Mouse (Mus musculus) liver, embryonic 13.5 days (tissue): ENCODE data around the gene Pde4b. TPM values are rescaled to one million over a fixed set of nuclear protein-coding genes. Genes with fewer than 3 reads are reported as not detected.

Source experiments
- ATAC-seq: fragments of 200-750 bp; cut with Nextera tagmentation; 2 replicates; pipeline ENCODE4 v1.8.0; 2017; ENCODE audit warnings: low read depth, mild to moderate bottlenecking, moderate number of reproducible peaks, moderate library complexity
- DNase-seq: peaks from one replicate; pipeline ENCODE4 v3.0.0; 2022
- H3K27ac ChIP-seq: fragments of 300-500 bp; sonication (generic); 2 replicates; pipeline ENCODE4 v1.5.1; 2015; ENCODE audit warnings: moderate library complexity, mild to moderate bottlenecking, inconsistent platforms
- H3K27me3 ChIP-seq: fragments of 300-500 bp; sonication (generic); 2 replicates; pipeline ENCODE4 v1.6.1; 2015; ENCODE audit warnings: mild to moderate bottlenecking, inconsistent platforms
- H3K36me3 ChIP-seq: fragments of 300-500 bp; sonication (generic); 2 replicates; pipeline ENCODE4 v1.6.1; 2015; ENCODE audit warnings: mild to moderate bottlenecking, inconsistent platforms
- H3K4me1 ChIP-seq: fragments of 300-500 bp; sonication (generic); replicated peaks from 2 replicates; pipeline ENCODE4 v1.6.1; 2015; ENCODE audit warnings: inconsistent platforms
- H3K4me2 ChIP-seq: fragments of 300-500 bp; sonication (generic); 2 replicates; pipeline ENCODE4 v1.6.1; 2015; ENCODE audit warnings: inconsistent platforms, mild to moderate bottlenecking, moderate library complexity
- H3K4me3 ChIP-seq: fragments of 300-500 bp; sonication (generic); replicated peaks from 2 replicates; pipeline ENCODE4 v1.5.1; 2015; ENCODE audit warnings: mild to moderate bottlenecking, inconsistent platforms
- H3K9ac ChIP-seq: fragments of 300-500 bp; sonication (generic); 2 replicates; pipeline ENCODE4 v1.6.1; 2015; ENCODE audit warnings: mild to moderate bottlenecking, inconsistent platforms
- H3K9me3 ChIP-seq: fragments of 300-500 bp; sonication (generic); replicated peaks from 2 replicates; pipeline ENCODE4 v1.6.1; 2016; ENCODE audit warnings: inconsistent platforms
- WGBS: fragments of 180-500 bp; shearing (Covaris S2); methylation state at CpG from one replicate; pipeline ENCODE4 v1.1.7; 2015; ENCODE audit not compliant: insufficient replicate concordance; 5-methylcytosine and 5-hydroxymethylcytosine counted together
- polyA plus RNA-seq: library from polyadenylated mRNA; unstranded; fragments of >200 nt; fragmentation: Nextera tagmentation; extraction: Ambion mirVana; gene quantifications from 2 replicates; pipeline ENCODE4 v1.2.1, GENCODE M21; 2015

Pde4b gene
- polyA plus RNA-seq, 1 experiment from 2014 or later = 2.2 TPM

DNA sequence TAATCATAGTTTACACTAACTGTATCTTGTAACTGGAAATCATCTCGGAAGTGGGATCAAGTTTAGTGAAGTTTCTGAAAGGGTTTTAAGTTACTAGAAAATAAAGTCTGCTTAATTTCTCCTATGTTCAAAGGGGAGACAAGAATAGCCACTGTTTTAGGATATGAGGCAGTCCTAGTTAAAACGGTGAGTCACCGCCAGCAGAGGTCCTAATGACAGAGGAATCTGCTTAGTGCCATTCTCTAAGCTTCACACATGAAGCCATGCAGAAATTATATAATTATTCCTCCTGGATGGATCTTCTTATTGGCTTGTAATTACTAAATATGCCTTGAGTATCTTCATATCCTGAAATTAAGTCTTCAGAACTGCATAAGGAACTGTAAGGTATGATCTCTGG, 357.2 kb downstream of the Pde4b start:
- Histone ChIP-seq H3K27ac (no peak overlapping the region), H3K27me3 (no peaks in the 10 kb centered on the region), H3K36me3 (no peaks in the 10 kb centered on the region), H3K4me2 (no peak overlapping the region), H3K4me3 (no peak overlapping the region), H3K9ac (no peak overlapping the region), H3K9me3 (no peaks in the 10 kb centered on the region), H3K4me1 (no peaks in the 10 kb centered on the region)
- 71% methylated on average over 3 of the region's 3 CpGs for WGBS
- DNase-seq (no peak), ATAC-seq (no peak)

DNA sequence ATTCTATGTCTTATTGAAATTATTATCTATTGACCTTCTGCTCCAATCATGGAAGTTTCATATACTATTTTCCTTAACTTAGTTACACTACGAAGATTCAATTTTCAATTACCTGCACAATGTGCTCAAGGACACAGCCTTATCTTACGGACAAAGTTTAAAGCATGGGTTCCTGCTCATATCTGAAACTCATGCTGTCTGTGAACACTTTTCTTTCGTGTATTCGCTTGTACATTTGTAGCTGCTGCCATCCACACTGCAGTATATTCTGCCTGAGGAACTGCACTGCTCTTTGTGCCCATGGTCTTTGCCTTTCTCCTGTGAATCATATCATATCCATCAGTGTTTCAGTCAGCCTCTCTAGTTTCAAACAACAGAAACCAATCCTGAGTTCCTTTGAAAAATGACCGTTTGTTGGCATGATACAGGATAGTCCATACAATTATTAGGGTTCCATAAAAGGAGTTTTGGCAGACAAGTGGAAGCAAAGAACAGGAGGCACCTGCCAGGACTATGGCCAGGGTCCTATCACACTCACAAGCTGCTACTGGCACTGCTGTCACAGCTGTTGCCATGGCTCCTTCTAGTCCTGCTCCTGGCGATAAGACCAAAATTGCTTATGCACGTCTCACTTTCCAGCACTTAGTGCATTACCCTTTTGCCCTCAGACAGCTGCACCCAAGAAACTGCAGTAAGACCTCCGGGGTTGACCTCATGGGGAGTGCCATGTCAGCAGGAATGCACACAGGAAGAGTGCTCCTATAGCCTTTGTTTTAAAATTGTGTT, 359.0 kb downstream of the Pde4b start:
- 62% methylated on average over 8 of the region's 8 CpGs for WGBS
- Histone ChIP-seq H3K27me3 (no peaks in the 10 kb centered on the region), H3K4me3 (no peak overlapping the region), H3K4me2 (no peak overlapping the region), H3K9ac (no peak overlapping the region), H3K36me3 (no peaks in the 10 kb centered on the region), H3K27ac (no peak overlapping the region), H3K9me3 (no peaks in the 10 kb centered on the region), H3K4me1 (no peaks in the 10 kb centered on the region)
- DNase-seq = no peak
- ATAC-seq = peak; percentile 45; the same call in 1 of the 2 replicates

DNA sequence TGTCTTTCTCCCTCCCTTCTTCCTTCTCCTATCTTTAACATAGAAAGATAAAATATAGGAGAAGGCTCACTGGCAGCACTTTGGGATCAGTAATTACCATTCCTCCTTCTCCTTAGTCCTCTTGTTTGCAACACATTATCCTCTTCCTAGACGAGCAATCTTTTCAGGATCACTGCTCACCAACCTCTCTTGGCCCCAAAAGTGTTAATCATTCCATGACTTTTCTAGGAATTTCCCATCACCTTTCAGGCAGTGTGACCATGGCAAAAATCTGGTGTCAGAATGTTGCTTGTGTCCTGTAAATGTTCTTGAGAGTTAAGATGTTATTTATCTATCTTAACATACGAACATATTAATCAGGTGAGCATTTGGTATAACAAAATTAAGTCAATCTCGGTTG, 369.1 kb downstream of the Pde4b start:
- no peak overlapping the region for H3K4me2 ChIP-seq
- H3K4me3 ChIP-seq = no peak overlapping the region
- no peaks in the 10 kb centered on the region for H3K27me3 ChIP-seq
- WGBS = 50% methylated on average over 3 of the region's 3 CpGs
- H3K27ac ChIP-seq = no peak overlapping the region
- no peak for ATAC-seq
- H3K9ac ChIP-seq = no peak overlapping the region
- H3K4me1 ChIP-seq = no peaks in the 10 kb centered on the region
- DNase-seq = no peak
- no peaks in the 10 kb centered on the region for H3K36me3 ChIP-seq
- no peaks in the 10 kb centered on the region for H3K9me3 ChIP-seq

DNA sequence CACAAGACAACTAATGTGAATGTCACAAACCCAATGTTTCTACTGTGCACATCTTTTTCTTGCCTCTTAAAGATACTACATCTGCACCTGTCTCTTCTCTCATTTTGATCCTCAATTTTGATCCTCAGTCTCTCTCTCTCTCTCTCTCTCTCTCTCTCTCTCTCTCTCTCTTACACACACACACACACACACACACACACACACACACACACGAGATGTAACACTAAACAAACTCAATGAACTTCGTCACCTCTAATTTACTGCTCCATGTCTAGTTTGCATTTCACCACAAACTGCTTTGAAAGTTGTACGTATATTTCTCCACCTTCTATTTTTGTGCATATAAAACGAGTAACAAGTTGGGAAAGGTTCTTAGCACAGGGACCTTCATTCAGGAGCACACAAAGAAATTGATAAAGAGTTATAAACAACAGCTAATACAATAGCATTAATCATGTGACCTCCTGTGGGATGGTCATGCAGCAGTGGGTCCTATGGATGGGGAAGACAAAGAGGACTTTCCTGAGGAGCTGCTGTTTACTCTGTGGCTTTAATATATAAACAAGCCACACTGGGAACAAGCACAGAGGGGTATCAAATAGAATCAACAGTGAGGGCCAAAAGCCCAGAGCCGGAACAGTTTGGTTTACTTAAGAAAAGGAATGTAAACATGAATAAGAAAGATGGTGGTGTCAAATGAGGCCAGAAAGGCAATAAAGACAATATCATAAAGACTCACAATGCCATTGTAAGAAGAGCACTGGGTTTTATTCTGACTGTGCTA, 372.1 kb downstream of the Pde4b start:
- ATAC-seq (no peak), DNase-seq (no peak)
- WGBS = 45% methylated on average over 5 of the region's 5 CpGs

DNA sequence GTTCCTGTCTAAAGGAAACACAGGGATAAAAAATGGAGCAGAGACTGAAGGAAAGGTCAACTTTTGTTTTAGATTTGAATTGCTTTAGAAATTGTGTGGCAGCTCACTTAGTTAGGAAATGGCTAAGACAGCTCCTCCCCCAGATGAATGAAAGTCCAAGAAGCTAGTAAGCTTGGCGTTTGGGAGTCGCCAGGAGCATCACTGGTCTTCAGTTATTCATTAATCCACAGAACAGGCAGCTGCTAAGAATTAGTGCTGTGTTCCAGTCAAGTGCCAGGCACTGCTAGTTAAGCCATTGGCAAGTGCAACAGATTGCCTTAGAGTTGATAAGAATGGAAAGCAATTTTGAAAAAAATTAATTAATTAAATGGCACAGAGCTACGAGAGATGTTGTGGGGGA, 390.8 kb downstream of the Pde4b start:
- ATAC-seq = no peak
- no peaks in the 10 kb centered on the region for H3K27me3 ChIP-seq
- no peak overlapping the region for H3K4me3 ChIP-seq
- no peak for DNase-seq
- no peak overlapping the region for H3K9ac ChIP-seq
- no peaks in the 10 kb centered on the region for H3K9me3 ChIP-seq
- no peaks in the 10 kb centered on the region for H3K4me1 ChIP-seq
- H3K4me2 ChIP-seq = no peak overlapping the region
- no peak overlapping the region for H3K27ac ChIP-seq
- no peaks in the 10 kb centered on the region for H3K36me3 ChIP-seq
- 53% methylated on average over 3 of the region's 3 CpGs for WGBS

More for the DNA sequence above, 372.1 kb downstream of the Pde4b start:
- no peak overlapping the region for H3K4me2 ChIP-seq
- H3K27me3 ChIP-seq = no peaks in the 10 kb centered on the region
- no peak overlapping the region for H3K9ac ChIP-seq
- no peaks in the 10 kb centered on the region for H3K4me1 ChIP-seq
- no peak overlapping the region for H3K4me3 ChIP-seq
- no peak overlapping the region for H3K27ac ChIP-seq
- no peaks in the 10 kb centered on the region for H3K9me3 ChIP-seq
- H3K36me3 ChIP-seq = no peaks in the 10 kb centered on the region

GRCm38 (mm10) chr4:102478860-102479259, 391.5 kb downstream of the Pde4b start:
- no peaks in the 10 kb centered on the region for H3K9me3 ChIP-seq
- 66% methylated on average over 7 of the region's 7 CpGs for WGBS
- no peak overlapping the region for H3K4me2 ChIP-seq
- no peak overlapping the region for H3K4me3 ChIP-seq
- no peaks in the 10 kb centered on the region for H3K27me3 ChIP-seq
- no peak overlapping the region for H3K9ac ChIP-seq
- ATAC-seq = no peak
- no peaks in the 10 kb centered on the region for H3K4me1 ChIP-seq
- no peak overlapping the region for H3K27ac ChIP-seq
- no peaks in the 10 kb centered on the region for H3K36me3 ChIP-seq
- no peak for DNase-seq

- 67% methylated on average over 6 of the region's 6 CpGs for WGBS
- Histone ChIP-seq H3K27me3 (no peaks in the 10 kb centered on the region), H3K9ac (no peak overlapping the region), H3K36me3 (no peaks in the 10 kb centered on the region), H3K4me3 (no peak overlapping the region), H3K4me2 (no peak overlapping the region), H3K27ac (no peak overlapping the region), H3K4me1 (no peaks in the 10 kb centered on the region), H3K9me3 (no peaks in the 10 kb centered on the region)
- DNase-seq (no peak), ATAC-seq (no peak)
Observed at GRCm38 (mm10) chr4:102480830-102481484, 393.6 kb downstream of the Pde4b start.

DNA sequence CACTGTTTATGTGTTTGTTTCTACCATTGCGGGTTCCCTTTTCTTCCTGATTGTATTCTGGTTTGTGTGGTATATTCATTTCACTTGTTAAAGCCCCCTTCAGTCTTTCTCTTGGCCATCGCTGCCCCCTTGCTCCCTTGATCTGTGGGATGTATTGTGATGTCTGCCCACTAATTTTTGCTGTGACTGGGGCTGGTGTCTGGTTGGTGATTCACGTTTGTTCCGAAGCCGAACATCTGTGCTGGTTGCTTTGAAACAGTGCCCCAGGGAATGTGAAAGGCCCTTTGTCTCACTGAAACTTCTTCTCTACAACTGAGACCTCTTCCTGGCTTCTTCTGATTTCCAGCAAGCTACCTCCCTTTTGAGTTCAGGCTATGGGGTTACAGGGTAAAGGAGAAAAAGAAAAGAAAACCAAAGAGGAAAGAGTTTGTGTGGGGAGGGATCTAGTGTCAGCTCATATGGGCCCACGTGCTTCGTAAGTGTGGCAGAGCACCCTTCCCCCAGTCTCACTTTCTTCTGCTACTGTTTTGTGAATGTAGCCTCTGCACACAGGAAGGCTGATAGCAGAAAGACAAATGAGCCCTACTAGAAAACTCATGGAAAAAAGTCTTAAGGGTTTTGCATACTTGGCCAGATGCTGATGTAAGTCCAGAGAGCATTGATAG, 396.1 kb downstream of the Pde4b start:
- 61% methylated on average over 7 of the region's 7 CpGs for WGBS
- no peak overlapping the region for H3K4me3 ChIP-seq
- DNase-seq (no peak), ATAC-seq (no peak)
- no peaks in the 10 kb centered on the region for H3K4me1 ChIP-seq
- no peak overlapping the region for H3K4me2 ChIP-seq
- H3K9ac ChIP-seq = no peak overlapping the region
- H3K27ac ChIP-seq = no peak overlapping the region
- no peaks in the 10 kb centered on the region for H3K9me3 ChIP-seq
- no peaks in the 10 kb centered on the region for H3K36me3 ChIP-seq
- no peaks in the 10 kb centered on the region for H3K27me3 ChIP-seq

DNA sequence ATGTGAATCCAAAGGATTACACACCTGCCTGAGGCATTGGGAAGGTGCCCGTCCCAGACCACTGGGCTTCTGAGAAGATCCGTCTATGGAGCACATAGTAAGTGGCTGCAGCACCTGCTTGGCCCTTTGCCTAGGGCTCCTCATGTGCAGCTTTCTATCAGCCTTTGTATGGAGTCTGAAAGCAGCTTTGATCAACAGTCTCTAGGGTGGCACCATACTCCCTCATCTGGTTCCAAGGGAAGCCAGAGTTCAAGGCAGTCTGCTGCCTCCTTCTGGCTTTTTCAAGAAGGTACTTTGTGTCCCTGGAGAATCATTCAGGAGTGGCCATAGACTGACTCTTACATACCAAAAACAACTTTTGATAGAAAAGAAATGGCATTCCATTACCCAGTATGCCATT, 397.4 kb downstream of the Pde4b start:
- H3K4me1 ChIP-seq = no peaks in the 10 kb centered on the region
- no peak overlapping the region for H3K9ac ChIP-seq
- H3K4me2 ChIP-seq = no peak overlapping the region
- no peak for DNase-seq
- H3K36me3 ChIP-seq = no peaks in the 10 kb centered on the region
- H3K9me3 ChIP-seq = no peaks in the 10 kb centered on the region
- H3K27ac ChIP-seq = no peak overlapping the region
- WGBS = 71% methylated on average over 2 of the region's 2 CpGs
- H3K27me3 ChIP-seq = no peaks in the 10 kb centered on the region
- H3K4me3 ChIP-seq = no peak overlapping the region
- ATAC-seq = no peak

DNA sequence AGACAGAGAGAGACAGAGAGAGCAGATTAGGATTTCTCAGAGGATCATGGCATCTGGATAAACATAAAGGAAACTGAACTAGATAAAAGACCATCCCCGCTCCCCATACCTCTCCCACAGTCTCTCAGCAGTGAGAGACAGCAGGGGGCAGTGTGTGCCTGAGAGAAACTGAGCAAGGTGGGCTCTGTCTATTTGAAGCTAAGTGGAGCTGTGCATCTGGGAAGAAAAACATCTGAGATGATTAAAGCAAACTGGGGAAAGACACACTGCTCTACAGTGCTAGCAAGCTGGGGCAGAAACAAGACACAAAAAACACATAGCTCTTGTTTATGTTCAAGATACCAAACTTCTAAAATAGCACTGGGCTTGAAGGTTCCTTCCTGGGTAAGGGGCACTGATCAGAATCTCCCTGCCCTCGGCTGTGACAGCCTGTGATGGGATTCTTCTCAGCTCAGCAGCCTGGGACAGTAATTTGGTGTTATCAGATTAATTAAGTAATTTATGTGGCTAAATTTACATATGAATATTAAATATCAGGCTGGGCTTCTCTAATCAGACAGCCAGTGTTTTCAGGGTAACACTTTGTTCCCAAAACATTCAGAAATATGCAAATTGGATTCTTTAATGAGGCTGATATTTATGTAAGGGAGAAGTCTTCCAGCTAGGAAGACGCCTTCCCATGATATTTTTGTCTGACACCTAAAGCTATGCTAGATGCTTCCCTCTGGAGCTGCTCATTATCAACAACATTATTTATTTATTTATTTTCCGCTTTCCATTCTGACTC, 399.0 kb downstream of the Pde4b start:
- no peak overlapping the region for H3K27ac ChIP-seq
- no peaks in the 10 kb centered on the region for H3K36me3 ChIP-seq
- no peaks in the 10 kb centered on the region for H3K4me1 ChIP-seq
- DNase-seq (no peak), ATAC-seq (no peak)
- H3K4me2 ChIP-seq = no peak overlapping the region
- H3K9ac ChIP-seq = no peak overlapping the region
- no peaks in the 10 kb centered on the region for H3K27me3 ChIP-seq
- H3K9me3 ChIP-seq = no peaks in the 10 kb centered on the region
- WGBS = 31% methylated on average over 4 of the region's 4 CpGs
- H3K4me3 ChIP-seq = no peak overlapping the region

DNA sequence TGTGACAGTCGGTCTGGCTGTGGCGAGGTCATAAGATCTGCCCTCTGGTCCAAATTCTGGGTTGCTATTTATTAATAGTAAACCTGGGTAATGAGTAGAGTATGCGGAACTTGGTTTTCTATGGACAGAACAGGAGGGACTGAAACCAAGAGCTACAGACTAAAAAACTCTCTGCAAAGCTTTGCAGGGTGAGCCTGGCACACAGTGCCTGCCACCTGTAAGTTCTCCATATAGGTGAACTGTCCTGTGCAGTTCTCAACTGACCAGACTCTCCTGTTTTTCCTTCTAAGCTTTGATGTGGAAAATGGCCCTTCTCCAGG, 399.5 kb downstream of the Pde4b start:
- no peaks in the 10 kb centered on the region for H3K4me1 ChIP-seq
- H3K9me3 ChIP-seq = no peaks in the 10 kb centered on the region
- H3K4me2 ChIP-seq = no peak overlapping the region
- H3K36me3 ChIP-seq = no peaks in the 10 kb centered on the region
- H3K4me3 ChIP-seq = no peak overlapping the region
- H3K27me3 ChIP-seq = no peaks in the 10 kb centered on the region
- no peak overlapping the region for H3K9ac ChIP-seq
- DNase-seq = no peak
- ATAC-seq = no peak
- 58% methylated on average over 3 of the region's 3 CpGs for WGBS
- no peak overlapping the region for H3K27ac ChIP-seq
